Mouse (Mus musculus): ENCODE data around the gene Dab2ip. TPM values are rescaled to one million over a fixed set of nuclear protein-coding genes. Genes with fewer than 3 reads are reported as not detected.

Dab2ip gene
- total and polyA plus RNA-seq, 3 experiments = 4.9 to 15.6 (median 7.8) TPM

- H3K9ac ChIP-seq (ENCODE audit: insufficient read depth, low read depth) = no peak overlapping the region
- H3K4me3 ChIP-seq (replicated peaks in 1 of 3; ENCODE audit: low read depth in 2 of 3, low read length in 2 of 3, poor library complexity in 1 of 3) = no peak overlapping the region
- peaks cover 61 to 89% of the 10 kb centered on the region in 2 experiments for H3K4me1 ChIP-seq (ENCODE audit: control insufficient read depth in 1 of 2, insufficient read depth in 2 of 2)
- no peaks in the 10 kb centered on the region for H3K9me3 ChIP-seq (replicated peaks; ENCODE audit: low read length)
- H3K27me3 ChIP-seq (replicated peaks) = no peaks in the 10 kb centered on the region
- no peak for DNase-seq (ENCODE audit: extremely low read depth)
- H3K4me2 ChIP-seq (ENCODE audit: insufficient read depth, low read depth, poor library complexity, severe bottlenecking) = no peak overlapping the region
- dilution Hi-C loops (cut with MboI; ENCODE audit: extremely low pct_ligation_motif_present, extremely low pct_unique_long_range_greater_than_20kb, low sequenced_read_pairs) (no loop called here), in situ Hi-C loops (cut with MboI; ENCODE audit: low pct_ligation_motif_present, low pct_unique_long_range_greater_than_20kb, low sequenced_read_pairs) (no loop called here)
- TF ChIP-seq RAD21 (IDR thresholded peaks at IDR 0.05; ENCODE audit: low read depth, low read length) = no peak
- no peak for TF ChIP-seq PAX5 (IDR thresholded peaks at IDR 0.05; ENCODE audit: low read length)
- no peak for TF ChIP-seq SIN3A (IDR thresholded peaks at IDR 0.05; ENCODE audit: low read length)
- TF ChIP-seq UBTF (IDR thresholded peaks at IDR 0.05; ENCODE audit: low read depth, low read length) = no peak
- TF ChIP-seq ZNF384 (IDR thresholded peaks at IDR 0.05; ENCODE audit: low read depth, low read length) = no peak
- no peak for TF ChIP-seq CTCF (conservative IDR thresholded peaks at IDR 0.05 in 1 of 2, IDR thresholded peaks at IDR 0.05 in 1 of 2; ENCODE audit: low read depth in 2 of 2, low read length in 2 of 2)
- TF ChIP-seq RCOR1 (conservative IDR thresholded peaks at IDR 0.05; ENCODE audit: low read depth, low read length) = no peak
- H3K36me3 ChIP-seq (replicated peaks in 1 of 2; ENCODE audit: control insufficient read depth in 1 of 2, insufficient read depth in 1 of 2, low read length in 1 of 2) = no peaks in the 10 kb centered on the region
- H3K27ac ChIP-seq (ENCODE audit: insufficient read depth, low read depth) = no peak overlapping the region
- no peaks in the 10 kb centered on the region for H3K79me2 ChIP-seq (replicated peaks; ENCODE audit: control insufficient read depth, extremely low read depth, insufficient read depth, poor library complexity, severe bottlenecking)
Observed at GRCm38 (mm10) chr2:35611645-35612044, 53.6 kb downstream of the Dab2ip start.

GRCm38 (mm10) chr2:35612297-35612696 lies 54.2 kb downstream of the Dab2ip start:
- H3K79me2 ChIP-seq (replicated peaks; ENCODE audit: control insufficient read depth, extremely low read depth, insufficient read depth, poor library complexity, severe bottlenecking) = no peaks in the 10 kb centered on the region
- H3K4me1 ChIP-seq (ENCODE audit: control insufficient read depth in 1 of 2, insufficient read depth in 2 of 2) = peaks cover 68 to 95% of the 10 kb centered on the region in 2 experiments
- TF ChIP-seq GABPA (IDR thresholded peaks at IDR 0.05; ENCODE audit: insufficient replicate concordance, low read depth, low read length) (no peak), PAX5 (IDR thresholded peaks at IDR 0.05; ENCODE audit: low read length) (no peak), POLR2A (IDR thresholded peaks at IDR 0.05; ENCODE audit: low read depth, low read length) (no peak), SIN3A (IDR thresholded peaks at IDR 0.05; ENCODE audit: low read length) (no peak)
- H3K9ac ChIP-seq (ENCODE audit: insufficient read depth, low read depth) = no peak overlapping the region
- no peak for DNase-seq (ENCODE audit: extremely low read depth)
- H3K27ac ChIP-seq (ENCODE audit: insufficient read depth, low read depth) = no peak overlapping the region
- no peaks in the 10 kb centered on the region for H3K27me3 ChIP-seq (replicated peaks)
- no peaks in the 10 kb centered on the region for H3K36me3 ChIP-seq (replicated peaks in 1 of 2; ENCODE audit: control insufficient read depth in 1 of 2, insufficient read depth in 1 of 2, low read length in 1 of 2)
- no peak overlapping the region for H3K4me3 ChIP-seq (replicated peaks in 1 of 3; ENCODE audit: low read depth in 2 of 3, low read length in 2 of 3, poor library complexity in 1 of 3)
- in situ Hi-C loops (cut with MboI; ENCODE audit: low pct_ligation_motif_present, low pct_unique_long_range_greater_than_20kb, low sequenced_read_pairs) = no loop called here
- H3K9me3 ChIP-seq (replicated peaks; ENCODE audit: low read length) = no peaks in the 10 kb centered on the region
- dilution Hi-C loops (cut with MboI; ENCODE audit: extremely low pct_ligation_motif_present, extremely low pct_unique_long_range_greater_than_20kb, low sequenced_read_pairs) = no loop called here
- H3K4me2 ChIP-seq (ENCODE audit: insufficient read depth, low read depth, poor library complexity, severe bottlenecking) = no peak overlapping the region

DNA sequence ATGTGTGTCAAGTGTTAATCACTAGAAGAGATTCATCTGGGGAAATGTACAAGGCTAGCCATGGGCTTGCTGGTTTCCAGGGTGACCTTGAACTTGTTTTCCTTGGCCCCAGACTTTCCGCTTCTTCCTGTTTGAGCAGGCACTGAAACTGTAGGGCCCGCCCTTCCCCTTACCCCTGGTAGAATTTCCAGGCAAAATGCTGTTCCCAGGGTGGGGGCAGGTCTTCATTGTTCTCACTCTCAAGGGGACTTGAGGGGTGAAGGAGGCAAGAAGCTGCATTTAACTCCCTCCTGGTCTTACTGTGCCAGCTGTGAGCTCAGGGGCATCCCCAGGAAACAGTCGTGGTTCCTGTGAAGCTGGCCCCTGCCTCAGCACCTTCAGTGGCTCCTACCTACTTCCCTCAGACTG lies 55.9 kb downstream of the Dab2ip start:
- peak overlapping the region; percentile 58 for H3K27ac ChIP-seq (ENCODE audit: insufficient read depth, low read depth)
- no peaks in the 10 kb centered on the region for H3K79me2 ChIP-seq (replicated peaks; ENCODE audit: control insufficient read depth, extremely low read depth, insufficient read depth, poor library complexity, severe bottlenecking)
- dilution Hi-C loops (cut with MboI; ENCODE audit: extremely low pct_ligation_motif_present, extremely low pct_unique_long_range_greater_than_20kb, low sequenced_read_pairs) = no loop called here
- in situ Hi-C loops (cut with MboI; ENCODE audit: low pct_ligation_motif_present, low pct_unique_long_range_greater_than_20kb, low sequenced_read_pairs) = no loop called here
- no peak overlapping the region for H3K9ac ChIP-seq (ENCODE audit: insufficient read depth, low read depth)
- no peaks in the 10 kb centered on the region for H3K9me3 ChIP-seq (replicated peaks; ENCODE audit: low read length)
- H3K4me1 ChIP-seq (ENCODE audit: control insufficient read depth in 1 of 2, insufficient read depth in 2 of 2) = peaks cover 68 to 97% of the 10 kb centered on the region in 2 experiments
- peak; percentile 88 for DNase-seq (ENCODE audit: extremely low read depth)
- peak overlapping the region; percentile 8 for H3K4me2 ChIP-seq (ENCODE audit: insufficient read depth, low read depth, poor library complexity, severe bottlenecking)
- no peaks in the 10 kb centered on the region for H3K27me3 ChIP-seq (replicated peaks)
- H3K36me3 ChIP-seq (replicated peaks in 1 of 2; ENCODE audit: control insufficient read depth in 1 of 2, insufficient read depth in 1 of 2, low read length in 1 of 2) = no peaks in the 10 kb centered on the region
- H3K4me3 ChIP-seq (replicated peaks in 1 of 3; ENCODE audit: low read depth in 2 of 3, low read length in 2 of 3, poor library complexity in 1 of 3) = no peak overlapping the region
- TF ChIP-seq PAX5 (IDR thresholded peaks at IDR 0.05; ENCODE audit: low read length) (no peak), ZMIZ1 (IDR thresholded peaks at IDR 0.05; ENCODE audit: low read depth, low read length) (peak; percentile 37; the same call in 1 of the 2 replicates), MAX (IDR thresholded peaks at IDR 0.05; ENCODE audit: low read length) (0 out of 2 replicates have a peak, but pooled peaks have one; percentile 11), CTCF (conservative IDR thresholded peaks at IDR 0.05 in 1 of 2, IDR thresholded peaks at IDR 0.05 in 1 of 2; ENCODE audit: low read depth in 2 of 2, low read length in 2 of 2) (no peak), SMC3 (IDR thresholded peaks at IDR 0.05; ENCODE audit: low read depth, low read length) (0 out of 2 replicates have a peak, but pooled peaks have one; percentile 25), IRF4 (IDR thresholded peaks at IDR 0.05; ENCODE audit: low read depth, low read length) (peak; percentile 83), UBTF (IDR thresholded peaks at IDR 0.05; ENCODE audit: low read depth, low read length) (no peak), MEF2A (IDR thresholded peaks at IDR 0.05; ENCODE audit: borderline replicate concordance, low read depth, low read length) (peak; percentile 86), TCF12 (IDR thresholded peaks at IDR 0.05; ENCODE audit: low read depth, low read length) (peak; percentile 93), EP300 (IDR thresholded peaks at IDR 0.05; ENCODE audit: low read length) (peak; percentile 78), NRF1 (IDR thresholded peaks at IDR 0.05; ENCODE audit: low read depth, low read length) (no peak), TBP (conservative IDR thresholded peaks at IDR 0.05; ENCODE audit: low read depth, low read length) (peak; percentile 60; the same call in 1 of the 2 replicates), HCFC1 (IDR thresholded peaks at IDR 0.05; ENCODE audit: low read depth, low read length) (peak; percentile 39; the same call in 1 of the 2 replicates), MXI1 (IDR thresholded peaks at IDR 0.05; ENCODE audit: low read depth, low read length) (no peak; the same call in 1 of the 2 replicates), ZC3H11A (IDR thresholded peaks at IDR 0.05; ENCODE audit: low read depth, low read length) (no peak), RCOR1 (conservative IDR thresholded peaks at IDR 0.05; ENCODE audit: low read depth, low read length) (no peak; the same call in 1 of the 2 replicates), JUND (conservative IDR thresholded peaks at IDR 0.05; ENCODE audit: low read depth, low read length) (no peak), KAT2A (IDR thresholded peaks at IDR 0.05; ENCODE audit: insufficient replicate concordance, low read length) (no peak), BHLHE40 (IDR thresholded peaks at IDR 0.05; ENCODE audit: low read depth, low read length) (peak; percentile 57; the same call in 1 of the 2 replicates), ETS1 (conservative IDR thresholded peaks at IDR 0.05; ENCODE audit: low read depth, low read length) (peak; percentile 89)
